Mouse (Mus musculus) E14TG2a.4 (cell line): ENCODE measurements around the gene Itga10.

Experiments
- CTCF ChIP-seq: conservative IDR thresholded peaks from 2 replicates; pipeline ENCODE4 v1.5.1; 2014; ENCODE audit warnings: low read length
- NANOG ChIP-seq: IDR thresholded peaks from 2 replicates; pipeline ENCODE4 v1.6.1; 2014; ENCODE audit warnings: borderline replicate concordance, low read length, mixed read lengths
- POU5F1 ChIP-seq: IDR thresholded peaks from 2 replicates; pipeline ENCODE4 v1.6.1; 2014; ENCODE audit warnings: low read length, borderline replicate concordance

DNA sequence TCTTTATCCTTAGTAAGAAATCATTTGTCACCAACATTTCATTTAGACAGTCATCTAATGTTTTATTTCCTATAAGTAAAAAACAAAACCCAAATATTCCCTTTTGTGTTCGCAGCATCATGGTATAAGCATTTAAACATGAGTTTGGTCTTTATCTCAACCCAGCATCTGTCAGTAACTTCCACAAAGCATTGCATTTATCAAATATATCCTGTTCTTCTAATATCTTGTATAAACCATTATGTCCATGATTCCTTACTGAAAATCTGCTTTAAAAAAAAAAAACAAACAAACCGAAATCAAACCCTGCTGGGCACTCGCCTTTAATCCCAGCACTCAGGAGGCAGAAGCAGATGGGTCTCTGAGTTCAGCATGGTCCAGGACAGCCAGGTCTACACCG, 38.8 kb upstream of the Itga10 start:
- TF ChIP-seq CTCF = no peak
- no peak for TF ChIP-seq POU5F1
- TF ChIP-seq NANOG = no peak
